Mouse (Mus musculus) embryonic facial prominence, embryonic 13.5 days (tissue): ENCODE data around the gene Gm17093. TPM values are rescaled to one million over a fixed set of nuclear protein-coding genes. Genes with fewer than 3 reads are reported as not detected.
"Not testable (repeated sequence)": the region's sequence is repeated elsewhere in the genome, so short reads cannot be mapped to it uniquely, and the experiment has no call there.

Experiments used
- ATAC-seq: fragments of 200-750 bp; cut with Nextera tagmentation; 2 replicates; pipeline ENCODE4 v1.8.0; 2017; ENCODE audit warnings: low read depth; ENCODE audit not compliant: insufficient number of reproducible peaks, insufficient read depth, low FRiP score, low TSS enrichment
- H3K27ac ChIP-seq: fragments of 300-500 bp; sonication (generic); 2 replicates; pipeline ENCODE4 v1.5.1; 2015; ENCODE audit warnings: moderate library complexity, mild to moderate bottlenecking, inconsistent platforms
- H3K27me3 ChIP-seq: fragments of 300-500 bp; sonication (generic); 2 replicates; pipeline ENCODE4 v1.6.1; 2015; ENCODE audit warnings: mild to moderate bottlenecking, inconsistent platforms
- H3K36me3 ChIP-seq: fragments of 300-500 bp; sonication (generic); 2 replicates; pipeline ENCODE4 v1.6.1; 2015; ENCODE audit warnings: mild to moderate bottlenecking, inconsistent platforms
- H3K4me1 ChIP-seq: fragments of 300-500 bp; sonication (generic); 2 replicates; pipeline ENCODE4 v1.6.1; 2015; ENCODE audit warnings: inconsistent platforms
- H3K4me2 ChIP-seq: fragments of 300-500 bp; sonication (generic); 2 replicates; pipeline ENCODE4 v1.6.1; 2015; ENCODE audit warnings: moderate library complexity, mild to moderate bottlenecking, inconsistent platforms
- H3K4me3 ChIP-seq: fragments of 300-500 bp; sonication (generic); 2 replicates; pipeline ENCODE4 v1.5.1; 2015; ENCODE audit warnings: mild to moderate bottlenecking, inconsistent platforms
- H3K9ac ChIP-seq: fragments of 300-500 bp; sonication (generic); 2 replicates; pipeline ENCODE4 v1.6.1; 2015; ENCODE audit warnings: mild to moderate bottlenecking, inconsistent platforms
- H3K9me3 ChIP-seq: fragments of 300-500 bp; sonication (generic); 2 replicates; pipeline ENCODE4 v1.6.1; 2016; ENCODE audit warnings: inconsistent platforms
- WGBS: fragments of 180-500 bp; shearing (Covaris S2); methylation state at CpG from one replicate; pipeline ENCODE4 v1.1.7; 2015; ENCODE audit warnings: mixed read lengths; 5-methylcytosine and 5-hydroxymethylcytosine counted together
- polyA plus RNA-seq: library from polyadenylated mRNA; unstranded; fragments of >200 nt; fragmentation: Nextera tagmentation; extraction: Ambion mirVana; gene quantifications from 2 replicates; pipeline ENCODE4 v1.2.1, GENCODE M21; 2015

Gene Gm17093
- not detected in 2 replicates for polyA plus RNA-seq

- H3K4me1 ChIP-seq, H3K27ac ChIP-seq, ATAC-seq, H3K9me3 ChIP-seq, H3K4me2 ChIP-seq, H3K9ac ChIP-seq, H3K36me3 ChIP-seq, H3K4me3 ChIP-seq, H3K27me3 ChIP-seq: not testable (repeated sequence)
- WGBS: 81% methylated on average over 5 of the region's 5 CpGs
These were observed at the start of gene Gm17093 for GRCm38 (mm10) chr14:44517976-44518375. Gm17093 (plus strand) TSS chr14:44518276.

GRCm38 (mm10) chr14:44492163-44492562 is 25.9 kb upstream of the Gm17093 start, which contains the start of gene BC061237:
BC061237 (plus strand) TSS chr14:44492463.
- not testable (repeated sequence) for H3K27me3 ChIP-seq, H3K4me1 ChIP-seq, H3K9me3 ChIP-seq, H3K27ac ChIP-seq, H3K9ac ChIP-seq, H3K4me3 ChIP-seq, ATAC-seq, H3K4me2 ChIP-seq, H3K36me3 ChIP-seq
- 100% methylated on average over 1 of the region's 1 CpGs for WGBS

DNA sequence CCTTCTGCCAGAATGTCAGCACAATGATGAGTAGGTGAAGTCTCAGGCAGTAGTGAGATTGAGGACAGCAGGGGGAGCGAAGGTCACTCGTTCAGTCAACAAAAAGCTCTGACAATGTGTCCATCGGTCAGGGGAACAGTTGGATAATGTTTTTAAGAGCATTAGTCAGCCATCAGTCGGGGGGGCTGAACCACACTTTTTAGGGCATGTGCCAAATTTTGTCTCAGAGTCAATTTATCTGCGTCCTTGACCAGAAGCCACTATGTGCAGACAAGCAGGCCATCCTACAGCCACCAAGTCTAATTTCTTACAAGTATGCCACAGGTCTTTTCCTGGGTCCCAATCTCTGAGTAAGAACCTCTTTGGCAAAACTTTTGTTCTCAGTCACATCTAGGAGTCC is 29.9 kb downstream of the Gm17093 start:
- H3K4me1 ChIP-seq, H3K9me3 ChIP-seq, ATAC-seq, H3K4me3 ChIP-seq, H3K27ac ChIP-seq, H3K4me2 ChIP-seq, H3K36me3 ChIP-seq, H3K9ac ChIP-seq, H3K27me3 ChIP-seq: not testable (repeated sequence)
- 77% methylated on average over 5 of the region's 5 CpGs for WGBS

Other genes starting within 250 kb of the Gm17093 start
- not detected in 2 replicates for gene Gm8220, start 232.7 kb upstream of the Gm17093 start, polyA plus RNA-seq
- not detected in 2 replicates for gene Gm5930, start 179.7 kb upstream of the Gm17093 start, polyA plus RNA-seq
- not detected in 2 replicates for gene Gm8229, start 152.9 kb upstream of the Gm17093 start, polyA plus RNA-seq
- gene Gm3371, start 107.6 kb upstream of the Gm17093 start, polyA plus RNA-seq: not detected in 2 replicates
- gene Gm8232, start 84.6 kb upstream of the Gm17093 start, polyA plus RNA-seq: not detected in 2 replicates
- not detected in 2 replicates for gene BC061237, start 25.8 kb upstream of the Gm17093 start, polyA plus RNA-seq
- gene Gm8247, start 64.9 kb downstream of the Gm17093 start, polyA plus RNA-seq: not detected in 2 replicates
- not detected in 2 replicates for gene Gm5624, start 109.7 kb downstream of the Gm17093 start, polyA plus RNA-seq
- not detected in 2 replicates for gene Gm8257, start 188.2 kb downstream of the Gm17093 start, polyA plus RNA-seq
- gene Gm8267, start 232.1 kb downstream of the Gm17093 start, polyA plus RNA-seq: not detected in 2 replicates